Mouse (Mus musculus) hindbrain, postnatal 0 days (tissue): Measurements from ENCODE around the gene Lgr4. TPM values are rescaled to one million over a fixed set of nuclear protein-coding genes. Genes with fewer than 3 reads are reported as not detected.

Source experiments
- ATAC-seq: fragments of 200-750 bp; cut with Nextera tagmentation; 2 replicates; pipeline ENCODE4 v1.8.0; 2017; ENCODE audit warnings: mild to moderate bottlenecking, moderate TSS enrichment, moderate library complexity
- DNase-seq: peaks from one replicate; pipeline ENCODE4 v3.0.0-alpha.2; 2015; ENCODE audit warnings: low spot score
- H3K27ac ChIP-seq: fragments of 300-500 bp; sonication (generic); 2 replicates; pipeline ENCODE4 v1.5.1; 2014; ENCODE audit warnings: mild to moderate bottlenecking
- H3K27me3 ChIP-seq: fragments of 300-500 bp; sonication (generic); 2 replicates; pipeline ENCODE4 v1.6.1; 2014; ENCODE audit warnings: low read length, mixed read lengths; ENCODE audit not compliant: insufficient read depth
- H3K36me3 ChIP-seq: fragments of 300-500 bp; sonication (generic); 2 replicates; pipeline ENCODE4 v1.6.1; 2014; ENCODE audit warnings: low read length, mixed read lengths; ENCODE audit not compliant: insufficient read depth
- H3K4me1 ChIP-seq: fragments of 300-500 bp; sonication (generic); 2 replicates; pipeline ENCODE4 v1.6.1; 2014; ENCODE audit warnings: antibody characterized with exemption, low read length, mixed read lengths; ENCODE audit not compliant: insufficient read depth
- H3K4me2 ChIP-seq: fragments of 300-500 bp; sonication (generic); 2 replicates; pipeline ENCODE4 v1.6.1; 2014; ENCODE audit warnings: low read depth, mild to moderate bottlenecking, low read length, moderate library complexity, mixed read lengths
- H3K4me3 ChIP-seq: fragments of 300-500 bp; sonication (generic); 2 replicates; pipeline ENCODE4 v1.5.1; 2014; ENCODE audit warnings: low read length
- H3K9ac ChIP-seq: fragments of 300-500 bp; sonication (generic); replicated peaks from 2 replicates; pipeline ENCODE4 v1.6.1; 2014; ENCODE audit warnings: mild to moderate bottlenecking, low read length, moderate library complexity, mixed read lengths
- H3K9me3 ChIP-seq: fragments of 300-500 bp; sonication (generic); 2 replicates; pipeline ENCODE4 v1.6.1; 2016; ENCODE audit warnings: low read length, mixed read lengths
- CTCF ChIP-seq: IDR thresholded peaks from 2 replicates; pipeline ENCODE4 v1.5.1; 2016; ENCODE audit warnings: antibody characterized with exemption, control low read depth, low read depth
- WGBS: fragments of 180-500 bp; shearing (Covaris S2); extraction: QIAGEN DNeasy Blood & Tissue Kit; methylation state at CpG from one replicate; pipeline ENCODE4 v1.1.7; 2014; 5-methylcytosine and 5-hydroxymethylcytosine counted together
- polyA plus RNA-seq: library from polyadenylated mRNA; unstranded; fragments of >200 nt; fragmentation: Nextera tagmentation; extraction: Ambion mirVana; gene quantifications from 2 replicates; pipeline ENCODE4 v1.2.1, GENCODE M21; 2015
- total RNA-seq: library from RNA; depleted of rRNA; stranded (reverse); fragments of >200 nt; gene quantifications from 2 replicates; pipeline ENCODE4 v1.2.3, GENCODE M21; 2014

The Lgr4 gene
- total and polyA plus RNA-seq, 2 experiments from 2014 or later = 9.0 to 27.9 TPM

DNA sequence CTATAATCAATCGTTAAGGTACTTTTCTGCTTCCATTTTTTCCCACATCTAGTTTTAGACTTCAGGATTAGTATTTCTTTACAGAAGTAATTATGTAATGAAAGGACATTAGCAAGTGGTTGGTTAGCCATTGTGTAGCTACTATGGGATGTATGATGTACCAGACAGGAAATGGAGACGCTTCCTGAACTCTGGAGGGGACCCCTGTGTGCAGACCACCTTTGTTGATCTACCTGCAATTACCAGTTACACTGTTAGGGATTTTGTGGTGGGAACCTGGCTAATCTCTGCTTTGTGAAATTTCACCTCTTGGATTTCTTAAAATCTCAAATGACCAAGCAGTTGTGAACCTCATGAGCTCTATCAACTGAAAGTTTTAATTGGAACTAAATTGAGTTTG is 54.9 kb downstream of the Lgr4 start:
- Histone ChIP-seq H3K9me3 (no peaks in the 10 kb centered on the region), H3K27ac (no peak overlapping the region), H3K36me3 (no peaks in the 10 kb centered on the region), H3K4me1 (no peaks in the 10 kb centered on the region), H3K9ac (no peak overlapping the region), H3K4me2 (no peak overlapping the region), H3K4me3 (no peak overlapping the region), H3K27me3 (no peaks in the 10 kb centered on the region)
- DNase-seq (no peak), ATAC-seq (no peak)
- WGBS = 85% methylated on average over 2 of the region's 2 CpGs
- no peak for TF ChIP-seq CTCF

DNA sequence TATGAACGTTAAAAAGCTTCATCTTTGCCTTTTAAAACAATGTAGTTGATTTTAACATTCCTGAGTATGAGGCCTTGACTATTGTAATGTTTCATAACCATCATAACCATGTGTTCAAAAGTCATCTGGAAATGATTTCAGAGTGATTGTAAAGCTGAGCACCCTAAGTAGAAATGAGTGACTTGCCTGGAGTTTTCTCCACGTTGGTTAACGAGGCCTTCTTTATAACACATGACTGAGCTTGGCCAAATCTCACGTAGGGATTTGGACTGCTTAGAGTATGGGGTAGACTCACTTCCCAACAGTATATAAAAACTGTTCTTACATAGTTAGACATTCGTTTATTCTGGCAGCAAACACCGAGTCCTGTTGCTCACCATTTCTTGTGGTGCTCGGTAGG is 55.5 kb downstream of the Lgr4 start:
- Histone ChIP-seq H3K27ac (no peak overlapping the region), H3K27me3 (no peaks in the 10 kb centered on the region), H3K9ac (no peak overlapping the region), H3K36me3 (no peaks in the 10 kb centered on the region), H3K4me1 (no peaks in the 10 kb centered on the region), H3K4me2 (no peak overlapping the region), H3K9me3 (no peaks in the 10 kb centered on the region), H3K4me3 (no peak overlapping the region)
- 74% methylated on average over 7 of the region's 7 CpGs for WGBS
- ATAC-seq = no peak
- DNase-seq = no peak
- TF ChIP-seq CTCF = no peak

DNA sequence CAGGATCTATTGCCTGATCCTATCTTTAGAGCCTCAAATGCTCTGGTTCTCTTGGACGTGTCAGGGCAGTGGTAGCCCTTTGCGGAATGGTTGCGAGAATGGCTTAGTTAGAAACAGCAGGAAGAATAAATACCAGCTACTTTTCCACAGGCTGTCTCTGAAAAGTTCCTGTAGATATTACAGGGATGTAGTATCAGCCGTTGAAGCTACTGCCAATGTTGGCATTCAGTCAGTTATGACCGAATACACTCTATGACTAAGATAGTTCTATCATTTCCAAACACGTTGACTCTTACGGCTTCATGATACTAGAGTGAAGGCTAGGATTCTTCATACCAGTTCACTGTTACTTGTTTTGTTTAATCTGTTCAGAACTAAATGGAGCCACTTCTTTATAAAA is 57.4 kb downstream of the Lgr4 start:
- WGBS = 96% methylated on average over 7 of the region's 7 CpGs

DNA sequence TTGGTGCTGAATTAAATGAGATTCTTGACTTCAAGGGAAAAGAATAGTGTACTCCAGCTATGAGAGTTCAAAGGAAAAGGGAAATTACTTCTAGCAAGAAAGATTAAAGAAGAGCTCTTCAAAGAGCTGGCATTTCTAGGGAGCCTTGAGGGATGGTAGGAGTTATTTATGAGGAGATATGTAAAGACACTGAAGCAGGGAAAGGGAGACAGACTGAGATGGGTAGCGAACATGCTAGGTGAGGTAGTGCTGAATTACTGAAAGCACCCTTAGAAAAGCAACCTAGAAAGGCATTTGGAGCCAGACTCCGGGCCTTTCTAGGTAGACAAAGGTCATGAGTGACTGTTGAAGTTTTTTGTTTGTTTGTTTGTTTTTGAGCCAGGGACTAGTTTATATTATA is 58.7 kb downstream of the Lgr4 start:
- Histone ChIP-seq H3K4me2 (no peak overlapping the region), H3K4me1 (no peaks in the 10 kb centered on the region), H3K9ac (no peak overlapping the region), H3K36me3 (no peaks in the 10 kb centered on the region), H3K4me3 (no peak overlapping the region), H3K27ac (no peak overlapping the region), H3K27me3 (no peaks in the 10 kb centered on the region), H3K9me3 (no peaks in the 10 kb centered on the region)
- TF ChIP-seq CTCF = no peak
- ATAC-seq = no peak
- no peak for DNase-seq
- WGBS = 89% methylated on average over 2 of the region's 2 CpGs

More for the DNA sequence above, 57.4 kb downstream of the Lgr4 start:
- Histone ChIP-seq H3K4me3 (no peak overlapping the region), H3K36me3 (no peaks in the 10 kb centered on the region), H3K4me2 (no peak overlapping the region), H3K27ac (no peak overlapping the region), H3K9me3 (no peaks in the 10 kb centered on the region), H3K4me1 (no peaks in the 10 kb centered on the region), H3K27me3 (no peaks in the 10 kb centered on the region), H3K9ac (no peak overlapping the region)
- TF ChIP-seq CTCF = no peak
- ATAC-seq (no peak), DNase-seq (no peak)

DNA sequence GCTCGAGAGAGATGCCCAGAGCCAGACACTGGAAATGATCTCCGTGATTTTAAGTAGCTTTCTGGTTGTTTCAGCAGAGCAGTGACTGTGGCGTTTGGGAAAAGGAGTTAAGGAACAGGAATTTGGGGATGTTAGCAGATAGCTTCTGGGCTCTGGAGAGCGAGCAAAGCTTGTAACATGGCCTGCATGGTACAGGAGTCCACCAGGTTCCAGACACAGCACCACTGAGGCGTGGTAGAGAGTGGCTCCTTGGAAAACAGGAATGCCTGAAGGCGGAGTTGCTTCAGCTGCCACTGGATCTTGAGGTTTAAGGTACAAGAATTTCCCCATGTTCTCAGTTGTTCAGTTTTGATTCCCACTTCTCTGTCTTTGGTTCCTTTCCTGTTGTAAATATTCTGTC is 59.9 kb downstream of the Lgr4 start:
- H3K4me3 ChIP-seq = no peak overlapping the region
- no peaks in the 10 kb centered on the region for H3K9me3 ChIP-seq
- H3K36me3 ChIP-seq = no peaks in the 10 kb centered on the region
- TF ChIP-seq CTCF = no peak
- H3K27me3 ChIP-seq = no peaks in the 10 kb centered on the region
- no peak for ATAC-seq
- no peak overlapping the region for H3K9ac ChIP-seq
- no peaks in the 10 kb centered on the region for H3K4me1 ChIP-seq
- H3K27ac ChIP-seq = no peak overlapping the region
- no peak for DNase-seq
- no peak overlapping the region for H3K4me2 ChIP-seq
- WGBS = 85% methylated on average over 6 of the region's 6 CpGs

DNA sequence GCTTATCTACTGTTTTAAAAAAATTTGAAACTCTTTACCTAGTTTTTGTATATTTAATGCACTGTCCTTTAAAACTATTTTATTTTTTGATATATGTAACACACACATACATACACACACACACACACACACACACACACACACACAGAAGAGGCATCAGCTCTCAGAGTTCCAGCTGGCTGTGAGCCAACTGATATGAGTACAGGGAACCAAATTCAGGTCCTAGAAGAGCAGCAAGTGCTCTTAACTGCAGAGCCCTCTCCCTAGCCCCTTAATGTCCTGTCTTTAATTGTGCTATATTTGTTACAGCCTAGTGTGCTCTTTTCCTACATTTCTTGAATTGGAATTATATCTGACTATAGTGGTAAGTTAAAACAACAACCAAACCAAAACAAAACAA is 61.8 kb downstream of the Lgr4 start:
- H3K36me3 ChIP-seq = no peaks in the 10 kb centered on the region
- no peaks in the 10 kb centered on the region for H3K4me1 ChIP-seq
- H3K27ac ChIP-seq = no peak overlapping the region
- H3K4me2 ChIP-seq = no peak overlapping the region
- no peak for TF ChIP-seq CTCF
- H3K27me3 ChIP-seq = no peaks in the 10 kb centered on the region
- H3K9ac ChIP-seq = no peak overlapping the region
- H3K9me3 ChIP-seq = no peaks in the 10 kb centered on the region
- no peak overlapping the region for H3K4me3 ChIP-seq
- DNase-seq (peak; percentile 47), ATAC-seq (no peak)

DNA sequence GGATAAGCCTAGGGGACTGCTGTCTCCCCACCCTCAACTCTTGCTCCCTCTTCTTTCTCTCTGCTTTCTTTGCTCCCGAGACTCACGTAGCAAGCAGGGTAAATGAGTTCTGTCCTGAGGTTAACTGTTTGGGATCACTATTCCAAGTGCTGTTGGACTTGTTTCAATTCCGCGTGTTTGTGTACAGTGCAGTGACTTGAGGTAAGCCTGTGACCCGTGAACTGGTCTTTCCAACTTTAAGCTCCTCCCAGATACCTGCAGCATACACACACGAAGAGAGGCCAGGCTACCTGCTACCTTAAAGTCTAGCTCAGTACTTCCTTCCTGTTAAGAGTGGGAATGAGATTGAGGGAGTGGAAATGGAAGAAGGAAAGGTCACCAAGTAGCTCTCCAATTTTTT is 66.0 kb downstream of the Lgr4 start:
- Histone ChIP-seq H3K4me3 (no peak overlapping the region), H3K27ac (no peak overlapping the region), H3K36me3 (no peaks in the 10 kb centered on the region), H3K27me3 (no peaks in the 10 kb centered on the region), H3K9ac (no peak overlapping the region), H3K4me1 (no peaks in the 10 kb centered on the region), H3K4me2 (no peak overlapping the region), H3K9me3 (no peaks in the 10 kb centered on the region)
- DNase-seq (no peak), ATAC-seq (no peak)
- no peak for TF ChIP-seq CTCF
- 91% methylated on average over 6 of the region's 6 CpGs for WGBS

DNA sequence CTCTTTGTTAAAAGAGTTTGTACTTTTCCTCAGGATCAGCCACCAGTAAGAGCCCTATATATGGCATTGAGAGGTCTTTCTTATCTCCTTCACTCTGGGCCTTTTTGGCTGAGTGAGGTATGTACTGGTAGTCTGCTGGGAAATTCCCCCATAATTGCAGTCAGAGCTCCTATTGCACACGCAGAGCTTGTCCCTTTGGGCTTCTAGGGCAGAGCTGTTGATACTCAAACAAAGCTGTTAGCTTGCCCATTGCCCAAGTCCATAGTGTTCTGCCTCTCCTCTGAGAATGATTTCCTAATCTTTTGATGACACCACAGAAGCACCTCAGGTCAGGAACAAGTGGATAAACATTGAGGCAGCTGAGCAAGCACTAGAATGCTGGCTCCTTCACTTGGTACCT is 67.5 kb downstream of the Lgr4 start:
- WGBS = 63% methylated on average over 1 of the region's 1 CpGs
- Histone ChIP-seq H3K4me3 (no peak overlapping the region), H3K27me3 (no peaks in the 10 kb centered on the region), H3K9me3 (no peaks in the 10 kb centered on the region), H3K4me2 (no peak overlapping the region), H3K9ac (no peak overlapping the region), H3K27ac (no peak overlapping the region), H3K36me3 (no peaks in the 10 kb centered on the region), H3K4me1 (no peaks in the 10 kb centered on the region)
- TF ChIP-seq CTCF = no peak
- no peak for ATAC-seq
- DNase-seq = no peak
